Mouse (Mus musculus): ENCODE data around the gene Usp4. TPM values are rescaled to one million over a fixed set of nuclear protein-coding genes. Genes with fewer than 3 reads are reported as not detected.

Gene Usp4
- total and polyA plus RNA-seq, 3 experiments = 85.4 to 128 TPM; not detected in 1

DNA sequence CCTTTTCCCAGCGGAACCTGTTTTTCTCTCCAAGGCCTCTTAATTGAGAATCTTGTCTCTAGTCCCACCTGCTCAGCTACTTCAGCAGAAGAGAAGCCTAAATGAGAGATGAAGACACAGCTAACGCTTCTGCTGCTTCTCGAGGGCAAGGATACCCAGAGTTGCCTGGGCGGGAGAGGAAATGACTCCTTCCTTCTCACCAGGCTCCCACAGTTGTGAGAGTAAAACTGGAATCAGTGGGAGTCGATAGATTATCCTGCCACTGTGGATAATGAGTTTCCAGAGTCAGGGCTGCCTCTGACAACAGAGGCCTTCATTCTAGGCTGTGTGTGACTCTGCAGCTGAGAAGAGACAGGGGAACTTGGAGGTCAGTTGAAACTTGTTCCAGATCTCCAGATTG, 92.8 kb downstream of the Usp4 start:
- no peak overlapping the region for H3K4me3 ChIP-seq (ENCODE audit: control insufficient read depth in 1 of 2, insufficient read depth in 1 of 2, low read depth in 2 of 2, low read length in 2 of 2)
- peaks cover 0 to 6% of the 10 kb centered on the region in 2 experiments; a peak in 2 of 4 replicates for H3K36me3 ChIP-seq (ENCODE audit: control insufficient read depth in 1 of 2, insufficient read depth in 2 of 2, low read length in 2 of 2)
- no peak for TF ChIP-seq BHLHE40 (IDR thresholded peaks at IDR 0.05; ENCODE audit: borderline replicate concordance, low read depth, low read length)
- no peak for TF ChIP-seq E2F4 (IDR thresholded peaks at IDR 0.05; ENCODE audit: borderline replicate concordance, low read depth, low read length)
- no peak for TF ChIP-seq MAFK (IDR thresholded peaks at IDR 0.05; ENCODE audit: borderline replicate concordance, low read depth, low read length)
- no peak for TF ChIP-seq USF1 (IDR thresholded peaks at IDR 0.05; ENCODE audit: low read depth, low read length)
- no peak for TF ChIP-seq MEF2A (IDR thresholded peaks at IDR 0.05; ENCODE audit: extremely low read depth, insufficient replicate concordance, low read depth, low read length, poor library complexity, severe bottlenecking)
- no peak for TF ChIP-seq EP300 (IDR thresholded peaks at IDR 0.05; ENCODE audit: low read depth in 1 of 2, low read length in 2 of 2)
- DNase-seq (ENCODE audit: low read depth, low spot score) = no peak
- H3K4me1 ChIP-seq (ENCODE audit: control insufficient read depth in 1 of 2, insufficient read depth in 2 of 2, low read length in 2 of 2) = peaks cover 5 to 10% of the 10 kb centered on the region in 2 experiments
- H3K9me3 ChIP-seq (replicated peaks; ENCODE audit: insufficient read depth, low read length) = no peaks in the 10 kb centered on the region
- H3K9ac ChIP-seq (ENCODE audit: control insufficient read depth, low read depth, low read length, poor library complexity, severe bottlenecking) = no peak overlapping the region
- H3K79me2 ChIP-seq (ENCODE audit: control insufficient read depth, insufficient read depth, low read length, poor library complexity) = no peaks in the 10 kb centered on the region
- H3K27me3 ChIP-seq (ENCODE audit: control insufficient read depth in 1 of 2, insufficient read depth in 2 of 2, low read length in 2 of 2) = peaks cover 8% of the 10 kb centered on the region in 2 experiments; a peak in 3 of 4 replicates
- no peak overlapping the region for H3K27ac ChIP-seq (ENCODE audit: control insufficient read depth, low read depth, low read length)

DNA sequence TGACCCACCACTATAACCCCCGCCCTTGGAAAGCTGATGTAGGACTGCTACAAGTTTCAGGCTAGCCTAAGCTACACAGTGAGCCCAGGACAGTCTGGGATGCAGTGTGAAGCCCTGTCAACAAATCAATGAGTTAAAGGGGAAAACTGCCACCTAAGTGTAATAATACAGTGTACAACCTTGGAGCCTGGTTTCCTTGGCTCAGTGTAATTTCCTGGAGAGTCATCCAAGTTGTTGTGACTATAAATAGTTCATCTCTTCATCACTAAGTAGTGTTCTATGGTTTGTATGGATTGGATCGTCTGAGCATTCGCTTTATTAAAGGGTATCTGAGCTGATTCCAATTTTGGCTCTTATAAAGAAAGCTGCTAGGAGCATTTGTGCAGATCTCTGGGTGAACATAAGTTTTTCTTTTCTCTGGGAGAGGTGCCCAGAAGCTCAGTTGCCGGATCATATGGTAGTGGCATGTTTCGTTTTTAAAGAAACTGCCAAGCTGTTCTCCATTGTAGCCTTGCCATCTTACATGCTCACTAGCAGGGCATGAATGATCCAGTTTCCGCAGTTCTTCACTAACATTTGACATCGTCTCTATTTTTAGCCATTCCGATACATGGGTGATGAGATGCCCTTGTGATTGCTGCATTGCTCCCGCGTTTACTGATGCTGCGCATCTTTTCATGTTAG, 93.7 kb downstream of the Usp4 start:
- Histone ChIP-seq H3K36me3 (ENCODE audit: control insufficient read depth in 1 of 2, insufficient read depth in 2 of 2, low read length in 2 of 2) (peaks cover 0 to 6% of the 10 kb centered on the region in 2 experiments; a peak in 2 of 4 replicates), H3K27me3 (ENCODE audit: control insufficient read depth in 1 of 2, insufficient read depth in 2 of 2, low read length in 2 of 2) (peaks cover under 1 to 5% of the 10 kb centered on the region in 2 experiments; a peak in 1 of 4 replicates), H3K27ac (ENCODE audit: control insufficient read depth, low read depth, low read length) (no peak overlapping the region), H3K4me1 (ENCODE audit: control insufficient read depth in 1 of 2, insufficient read depth in 2 of 2, low read length in 2 of 2) (peaks cover 5 to 10% of the 10 kb centered on the region in 2 experiments), H3K4me3 (ENCODE audit: control insufficient read depth in 1 of 2, insufficient read depth in 1 of 2, low read depth in 2 of 2, low read length in 2 of 2) (no peak overlapping the region), H3K79me2 (ENCODE audit: control insufficient read depth, insufficient read depth, low read length, poor library complexity) (no peaks in the 10 kb centered on the region), H3K9me3 (replicated peaks; ENCODE audit: insufficient read depth, low read length) (no peaks in the 10 kb centered on the region), H3K9ac (ENCODE audit: control insufficient read depth, low read depth, low read length, poor library complexity, severe bottlenecking) (no peak overlapping the region)
- DNase-seq (ENCODE audit: low read depth, low spot score) = no peak
- no peak for TF ChIP-seq CHD1 (IDR thresholded peaks at IDR 0.05; ENCODE audit: low read depth, low read length)
- TF ChIP-seq KAT2A (conservative IDR thresholded peaks at IDR 0.05; ENCODE audit: low read depth, low read length) = no peak
- TF ChIP-seq CTCF (IDR thresholded peaks at IDR 0.05 in 2 of 3, conservative IDR thresholded peaks at IDR 0.05 in 1 of 3; ENCODE audit: control insufficient read depth in 1 of 3, insufficient read depth in 1 of 3, low read depth in 2 of 3, low read length in 3 of 3, poor library complexity in 1 of 3, severe bottlenecking in 1 of 3) = no peak
- no peak for TF ChIP-seq ZKSCAN1 (IDR thresholded peaks at IDR 0.05; ENCODE audit: low read depth, low read length)
- TF ChIP-seq UBTF (IDR thresholded peaks at IDR 0.05; ENCODE audit: borderline replicate concordance, insufficient read depth, low read depth, low read length) = no peak
- TF ChIP-seq TBP (IDR thresholded peaks at IDR 0.05; ENCODE audit: low read depth, low read length) = no peak
- no peak for TF ChIP-seq ZC3H11A (IDR thresholded peaks at IDR 0.05; ENCODE audit: low read depth, low read length)

Other genes starting within 250 kb of the Usp4 start
- gene Bsn, start 157.5 kb upstream of the Usp4 start, total RNA-seq (2012; rRNA removed) = 2.7 and 3.5 TPM in 2 replicates
- gene Bsn, start 157.5 kb upstream of the Usp4 start, polyA plus RNA-seq (2012; ENCODE audit: insufficient read depth in 1 of 2, insufficient read length in 2 of 2, low read depth in 1 of 2, low replicate concordance in 2 of 2, missing spikeins in 1 of 2) = 1 to 10 TPM in 1 of 2 experiments, not detected in 1; 5.6 TPM
- gene Dag1, start 83.9 kb upstream of the Usp4 start, total RNA-seq (2012; rRNA removed) = 7.8 and 8.1 TPM in 2 replicates
- 10 to 100 TPM in 1 of 2 experiments, not detected in 1; 27.6 TPM for gene Dag1, start 83.9 kb upstream of the Usp4 start, polyA plus RNA-seq (2012; ENCODE audit: insufficient read depth in 1 of 2, insufficient read length in 2 of 2, low read depth in 1 of 2, low replicate concordance in 2 of 2, missing spikeins in 1 of 2)
- gene Nicn1, start 57.4 kb upstream of the Usp4 start, total RNA-seq (2012; rRNA removed) = 1.6 and 2.0 TPM in 2 replicates
- 1 to 10 TPM in 1 of 2 experiments, not detected in 1; 4.7 TPM for gene Nicn1, start 57.4 kb upstream of the Usp4 start, polyA plus RNA-seq (2012; ENCODE audit: insufficient read depth in 1 of 2, insufficient read length in 2 of 2, low read depth in 1 of 2, low replicate concordance in 2 of 2, missing spikeins in 1 of 2)
- 0.15 and 0.26 TPM in 2 replicates for gene Amt, start 51.0 kb upstream of the Usp4 start, total RNA-seq (2012; rRNA removed)
- gene Amt, start 51.0 kb upstream of the Usp4 start, polyA plus RNA-seq (2012; ENCODE audit: insufficient read depth in 1 of 2, insufficient read length in 2 of 2, low read depth in 1 of 2, low replicate concordance in 2 of 2, missing spikeins in 1 of 2) = under 1 TPM in 1 of 2 experiments, not detected in 1; 0.58 TPM
- gene Rhoa, start 41.7 kb upstream of the Usp4 start, total RNA-seq (2012; rRNA removed) = 80.9 and 83.1 TPM in 2 replicates
- gene Rhoa, start 41.7 kb upstream of the Usp4 start, polyA plus RNA-seq (2012; ENCODE audit: insufficient read depth in 1 of 2, insufficient read length in 2 of 2, low read depth in 1 of 2, low replicate concordance in 2 of 2, missing spikeins in 1 of 2) = 100 to 1,000 TPM in 1 of 2 experiments, not detected in 1; 241 TPM
- 3.4 and 4.9 TPM in 2 replicates for gene Tcta, start 41.7 kb upstream of the Usp4 start, total RNA-seq (2012; rRNA removed)
- 1 to 10 TPM in 1 of 2 experiments, not detected in 1; 7.0 TPM for gene Tcta, start 41.7 kb upstream of the Usp4 start, polyA plus RNA-seq (2012; ENCODE audit: insufficient read depth in 1 of 2, insufficient read length in 2 of 2, low read depth in 1 of 2, low replicate concordance in 2 of 2, missing spikeins in 1 of 2)
- 1,163 and 1,351 TPM in 2 replicates for gene Gpx1, start 8.9 kb upstream of the Usp4 start, total RNA-seq (2012; rRNA removed)
- 1,000 to 10,000 TPM; 1,085 to 1,266 TPM for gene Gpx1, start 8.9 kb upstream of the Usp4 start, polyA plus RNA-seq (2012; ENCODE audit: insufficient read depth in 1 of 2, insufficient read length in 2 of 2, low read depth in 1 of 2, low replicate concordance in 2 of 2, missing spikeins in 1 of 2)
- 0.69 and 0.92 TPM in 2 replicates for gene 1700102P08Rik, start 45.0 kb downstream of the Usp4 start, total RNA-seq (2012; rRNA removed)
- gene 1700102P08Rik, start 45.0 kb downstream of the Usp4 start, polyA plus RNA-seq (2012; ENCODE audit: insufficient read depth in 1 of 2, insufficient read length in 2 of 2, low read depth in 1 of 2, low replicate concordance in 2 of 2, missing spikeins in 1 of 2) = 1 to 10 TPM in 1 of 2 experiments, not detected in 1; 1.0 TPM
- not detected in 2 replicates for gene Ccdc36, start 80.6 kb downstream of the Usp4 start, total RNA-seq (2012; rRNA removed)
- gene Ccdc36, start 80.6 kb downstream of the Usp4 start, polyA plus RNA-seq (2012; ENCODE audit: insufficient read depth in 1 of 2, insufficient read length in 2 of 2, low read depth in 1 of 2, low replicate concordance in 2 of 2, missing spikeins in 1 of 2) = not detected
- gene BC048562, start 88.6 kb downstream of the Usp4 start, total RNA-seq (2012; rRNA removed) = not detected in 2 replicates
- gene BC048562, start 88.6 kb downstream of the Usp4 start, polyA plus RNA-seq (2012; ENCODE audit: insufficient read depth in 1 of 2, insufficient read length in 2 of 2, low read depth in 1 of 2, low replicate concordance in 2 of 2, missing spikeins in 1 of 2) = not detected
- gene Ccdc71, start 112.7 kb downstream of the Usp4 start, total RNA-seq (2012; rRNA removed) = 18.3 and 23.1 TPM in 2 replicates
- 10 to 100 TPM in 1 of 2 experiments, not detected in 1; 39.9 TPM for gene Ccdc71, start 112.7 kb downstream of the Usp4 start, polyA plus RNA-seq (2012; ENCODE audit: insufficient read depth in 1 of 2, insufficient read length in 2 of 2, low read depth in 1 of 2, low replicate concordance in 2 of 2, missing spikeins in 1 of 2)
- gene Klhdc8b, start 113.7 kb downstream of the Usp4 start, total RNA-seq (2012; rRNA removed) = 48.0 and 71.9 TPM in 2 replicates
- gene Klhdc8b, start 113.7 kb downstream of the Usp4 start, polyA plus RNA-seq (2012; ENCODE audit: insufficient read depth in 1 of 2, insufficient read length in 2 of 2, low read depth in 1 of 2, low replicate concordance in 2 of 2, missing spikeins in 1 of 2) = 10 to 100 TPM; 57.3 to 77.2 TPM
- 0.56 and 0.58 TPM in 2 replicates for gene Lamb2, start 131.9 kb downstream of the Usp4 start, total RNA-seq (2012; rRNA removed)
- under 1 TPM in 1 of 2 experiments, not detected in 1; 0.84 TPM for gene Lamb2, start 131.9 kb downstream of the Usp4 start, polyA plus RNA-seq (2012; ENCODE audit: insufficient read depth in 1 of 2, insufficient read length in 2 of 2, low read depth in 1 of 2, low replicate concordance in 2 of 2, missing spikeins in 1 of 2)
- gene Usp19, start 142.7 kb downstream of the Usp4 start, total RNA-seq (2012; rRNA removed) = 69.0 and 76.1 TPM in 2 replicates
- gene Usp19, start 142.7 kb downstream of the Usp4 start, polyA plus RNA-seq (2012; ENCODE audit: insufficient read depth in 1 of 2, insufficient read length in 2 of 2, low read depth in 1 of 2, low replicate concordance in 2 of 2, missing spikeins in 1 of 2) = 100 to 1,000 TPM in 1 of 2 experiments, not detected in 1; 162 TPM
- gene Qars, start 159.9 kb downstream of the Usp4 start, total RNA-seq (2012; rRNA removed) = 267 and 286 TPM in 2 replicates
- gene Qars, start 159.9 kb downstream of the Usp4 start, polyA plus RNA-seq (2012; ENCODE audit: insufficient read depth in 1 of 2, insufficient read length in 2 of 2, low read depth in 1 of 2, low replicate concordance in 2 of 2, missing spikeins in 1 of 2) = 100 to 1,000 TPM in 1 of 2 experiments, not detected in 1; 407 TPM
- 122 and 126 TPM in 2 replicates for gene Qrich1, start 169.0 kb downstream of the Usp4 start, total RNA-seq (2012; rRNA removed)
- gene Qrich1, start 169.0 kb downstream of the Usp4 start, polyA plus RNA-seq (2012; ENCODE audit: insufficient read depth in 1 of 2, insufficient read length in 2 of 2, low read depth in 1 of 2, low replicate concordance in 2 of 2, missing spikeins in 1 of 2) = 100 to 1,000 TPM in 1 of 2 experiments, 10 to 100 TPM in 1; 84.5 to 161 TPM
- 488 and 550 TPM in 2 replicates for gene Impdh2, start 212.4 kb downstream of the Usp4 start, total RNA-seq (2012; rRNA removed)
- gene Impdh2, start 212.4 kb downstream of the Usp4 start, polyA plus RNA-seq (2012; ENCODE audit: insufficient read depth in 1 of 2, insufficient read length in 2 of 2, low read depth in 1 of 2, low replicate concordance in 2 of 2, missing spikeins in 1 of 2) = 100 to 1,000 TPM in 1 of 2 experiments, not detected in 1; 519 TPM
- gene Ndufaf3, start 219.6 kb downstream of the Usp4 start, total RNA-seq (2012; rRNA removed) = 38.0 and 42.7 TPM in 2 replicates
- 10 to 100 TPM in 1 of 2 experiments, not detected in 1; 66.8 TPM for gene Ndufaf3, start 219.6 kb downstream of the Usp4 start, polyA plus RNA-seq (2012; ENCODE audit: insufficient read depth in 1 of 2, insufficient read length in 2 of 2, low read depth in 1 of 2, low replicate concordance in 2 of 2, missing spikeins in 1 of 2)
- gene Dalrd3, start 222.0 kb downstream of the Usp4 start, total RNA-seq (2012; rRNA removed) = 64.9 and 85.8 TPM in 2 replicates
- gene Dalrd3, start 222.0 kb downstream of the Usp4 start, polyA plus RNA-seq (2012; ENCODE audit: insufficient read depth in 1 of 2, insufficient read length in 2 of 2, low read depth in 1 of 2, low replicate concordance in 2 of 2, missing spikeins in 1 of 2) = 100 to 1,000 TPM in 1 of 2 experiments, not detected in 1; 126 TPM
- gene Wdr6, start 230.9 kb downstream of the Usp4 start, total RNA-seq (2012; rRNA removed) = 43.2 and 43.5 TPM in 2 replicates
- 10 to 100 TPM in 1 of 2 experiments, not detected in 1; 44.9 TPM for gene Wdr6, start 230.9 kb downstream of the Usp4 start, polyA plus RNA-seq (2012; ENCODE audit: insufficient read depth in 1 of 2, insufficient read length in 2 of 2, low read depth in 1 of 2, low replicate concordance in 2 of 2, missing spikeins in 1 of 2)
- 0.08 and 0.10 TPM in 2 replicates for gene P4htm, start 249.8 kb downstream of the Usp4 start, total RNA-seq (2012; rRNA removed)
- gene P4htm, start 249.8 kb downstream of the Usp4 start, polyA plus RNA-seq (2012; ENCODE audit: insufficient read depth in 1 of 2, insufficient read length in 2 of 2, low read depth in 1 of 2, low replicate concordance in 2 of 2, missing spikeins in 1 of 2) = under 1 TPM in 1 of 2 experiments, not detected in 1; 0.22 TPM